Mouse (Mus musculus): ENCODE results near the gene Slc43a3. TPM values are rescaled to one million over a fixed set of nuclear protein-coding genes. Genes with fewer than 3 reads are reported as not detected.

Slc43a3 gene
- polyA plus RNA-seq, 1 experiment from 2014 or later = 4.2 TPM

Small RNA genes within 50 kb of the gene (microRNA-seq; reads per million reads assigned to microRNA genes)
- not detected for gene Gm24332

Other genes with a start within 250 kb of the Slc43a3 start
- gene Zdhhc5, start 221.4 kb upstream of the Slc43a3 start, polyA plus RNA-seq (2014; fragmentation: Nextera tagmentation; extraction: Ambion mirVana) = 21.5 and 21.8 TPM in 2 replicates
- gene Clp1, start 209.2 kb upstream of the Slc43a3 start, polyA plus RNA-seq (2014; fragmentation: Nextera tagmentation; extraction: Ambion mirVana) = 23.3 and 25.4 TPM in 2 replicates
- 23.5 and 24.7 TPM in 2 replicates for gene Ypel4, start 202.5 kb upstream of the Slc43a3 start, polyA plus RNA-seq (2014; fragmentation: Nextera tagmentation; extraction: Ambion mirVana)
- 2.0 and 3.3 TPM in 2 replicates for gene Gm19426, start 192.9 kb upstream of the Slc43a3 start, polyA plus RNA-seq (2014; fragmentation: Nextera tagmentation; extraction: Ambion mirVana)
- 19.7 and 33.6 TPM in 2 replicates for gene Serping1, start 161.1 kb upstream of the Slc43a3 start, polyA plus RNA-seq (2014; fragmentation: Nextera tagmentation; extraction: Ambion mirVana)
- gene Ube2l6, start 137.8 kb upstream of the Slc43a3 start, polyA plus RNA-seq (2014; fragmentation: Nextera tagmentation; extraction: Ambion mirVana) = 11.7 and 19.5 TPM in 2 replicates
- not detected in 2 replicates for gene Smtnl1, start 113.9 kb upstream of the Slc43a3 start, polyA plus RNA-seq (2014; fragmentation: Nextera tagmentation; extraction: Ambion mirVana)
- 58.6 and 80.6 TPM in 2 replicates for gene Timm10, start 109.6 kb upstream of the Slc43a3 start, polyA plus RNA-seq (2014; fragmentation: Nextera tagmentation; extraction: Ambion mirVana)
- gene Slc43a1, start 97.7 kb upstream of the Slc43a3 start, polyA plus RNA-seq (2014; fragmentation: Nextera tagmentation; extraction: Ambion mirVana) = 0.90 and 2.4 TPM in 2 replicates
- gene Rtn4rl2, start 49.9 kb upstream of the Slc43a3 start, polyA plus RNA-seq (2014; fragmentation: Nextera tagmentation; extraction: Ambion mirVana) = 4.5 and 5.6 TPM in 2 replicates
- gene Prg2, start 43.9 kb downstream of the Slc43a3 start, polyA plus RNA-seq (2014; fragmentation: Nextera tagmentation; extraction: Ambion mirVana) = not detected in 2 replicates
- not detected in 2 replicates for gene Prg3, start 51.6 kb downstream of the Slc43a3 start, polyA plus RNA-seq (2014; fragmentation: Nextera tagmentation; extraction: Ambion mirVana)
- 160 and 204 TPM in 2 replicates for gene Ssrp1, start 100.7 kb downstream of the Slc43a3 start, polyA plus RNA-seq (2014; fragmentation: Nextera tagmentation; extraction: Ambion mirVana)
- 0.91 and 1.5 TPM in 2 replicates for gene P2rx3, start 100.9 kb downstream of the Slc43a3 start, polyA plus RNA-seq (2014; fragmentation: Nextera tagmentation; extraction: Ambion mirVana)
- 7.9 and 10.4 TPM in 2 replicates for gene Tnks1bp1, start 111.4 kb downstream of the Slc43a3 start, polyA plus RNA-seq (2014; fragmentation: Nextera tagmentation; extraction: Ambion mirVana)
- gene Aplnr, start 199.6 kb downstream of the Slc43a3 start, polyA plus RNA-seq (2014; fragmentation: Nextera tagmentation; extraction: Ambion mirVana) = 10.7 and 27.7 TPM in 2 replicates